Mouse (Mus musculus) embryonic stem cell, embryonic (primary cell): ENCODE results near the gene Unc5a.

ENCODE experiments used
- CTCF ChIA-PET, 4 experiments: fragments of 300-600 bp in 2 of 4; fragments of 350-600 bp in 2 of 4; sonication (Branson Sonifier 250); formaldehyde crosslinking; loops; one replicate each; lab custom pipeline; 2022; ENCODE audit warnings: inconsistent platforms in 2 of 4; lab: Charles Lee
- POLR2A ChIA-PET, 4 experiments: fragments of 300-600 bp in 2 of 4; fragments of 350-600 bp in 2 of 4; sonication (Branson Sonifier 250); formaldehyde crosslinking; loops; one replicate each; lab custom pipeline; 2022; ENCODE audit warnings: antibody characterized with exemption in 4 of 4, inconsistent platforms in 1 of 4; lab: Charles Lee

The Unc5a gene

GRCm38 (mm10) chr13:54948531-54949493, at the start of gene Unc5a:
Gene Unc5a (plus strand): TSS chr13:54949411.
- CTCF ChIA-PET = interaction anchor here (0.5 to 1.8 kb wide), 9 partner anchors 23 to 461 kb away, joined by 3 to 5 read pairs (median 4); partner anchors contain the start of genes Sncb (in 1 of the 4) and Tspan17 (in 1 of the 4)
- POLR2A ChIA-PET = interaction anchor here in 3 of 4 experiments (0.7 to 2.6 kb wide), 17 partner anchors 9 to 261 kb away, joined by 3 to 11 read pairs (median 4); partner anchors contain the start of gene Tspan17 (in 2 of the 3)

- CTCF ChIA-PET = interaction anchor here in 3 of 4 experiments (0.5 to 1.7 kb wide), 6 partner anchors 22 to 159 kb away, joined by 3 to 8 read pairs (median 5); no protein-coding TSS in a partner anchor
- POLR2A ChIA-PET = interaction anchor here in 3 of 4 experiments (0.5 to 3.4 kb wide), 24 partner anchors 9 to 299 kb away, joined by 3 to 14 read pairs (median 4); partner anchors contain the start of genes Tspan17 (in 2 of the 3), Sncb (in 1 of the 3) and Unc5a (in 1 of the 3)
Observed at GRCm38 (mm10) chr13:54912053-54912452, 37.2 kb upstream of the Unc5a start.

- POLR2A ChIA-PET = interaction anchor here in 3 of 4 experiments (0.6 to 3.4 kb wide), 39 partner anchors 8 to 998 kb away, joined by 3 to 14 read pairs (median 4); partner anchors contain the start of genes Tspan17 (in 2 of the 3), Sncb (in 1 of the 3), Unc5a (in 1 of the 3) and Zfp346 (in 1 of the 3)
Observed at GRCm38 (mm10) chr13:54912894-54913621, 36.2 kb upstream of the Unc5a start.

GRCm38 (mm10) chr13:54916644-54917043, 32.6 kb upstream of the Unc5a start:
- ChIA-PET POLR2A (interaction anchor here in 2 of 4 experiments (0.9 to 1.2 kb wide), 3 partner anchors 9 to 36 kb away, joined by 3 to 4 read pairs (median 3); no protein-coding TSS in a partner anchor), CTCF (interaction anchor here in 1 of 4 experiments (0.8 kb wide), 1 partner anchor 34 kb away, joined by 3 read pairs; no protein-coding TSS in a partner anchor)

More at GRCm38 (mm10) chr13:54912894-54913621, 36.2 kb upstream of the Unc5a start:
- CTCF ChIA-PET = interaction anchor here (0.6 to 1.7 kb wide), 21 partner anchors 12 to 1627 kb away, joined by 3 to 10 read pairs (median 4); partner anchors contain the start of genes Ror2 (in 1 of the 4), Sncb (in 1 of the 4) and Tspan17 (in 1 of the 4)

- POLR2A ChIA-PET = interaction anchor here in 1 of 4 experiments (1.6 kb wide), 1 partner anchor 10 kb away, joined by 3 read pairs; no protein-coding TSS in a partner anchor
- CTCF ChIA-PET = interaction anchor here in 1 of 4 experiments (0.8 kb wide), 1 partner anchor 115 kb away, joined by 3 read pairs; no protein-coding TSS in a partner anchor
Observed at GRCm38 (mm10) chr13:54918910-54919309, 30.3 kb upstream of the Unc5a start.

GRCm38 (mm10) chr13:54919666-54920065, 29.5 kb upstream of the Unc5a start:
- CTCF ChIA-PET = interaction anchor here in 1 of 4 experiments (1.8 kb wide), 1 partner anchor 120 kb away, joined by 6 read pairs; no protein-coding TSS in a partner anchor
- POLR2A ChIA-PET = interaction anchor here in 1 of 4 experiments (1.2 to 1.6 kb wide), 4 partner anchors 10 to 28 kb away, joined by 3 to 4 read pairs (median 4); no protein-coding TSS in a partner anchor

GRCm38 (mm10) chr13:54921700-54922099, 27.5 kb upstream of the Unc5a start:
- ChIA-PET POLR2A (interaction anchor here in 2 of 4 experiments (0.6 to 2.4 kb wide), 7 partner anchors 9 to 299 kb away, joined by 3 to 14 read pairs (median 3); no protein-coding TSS in a partner anchor), CTCF (interaction anchor here in 3 of 4 experiments (0.6 to 1.4 kb wide), 5 partner anchors 39 to 404 kb away, joined by 3 to 5 read pairs (median 3); no protein-coding TSS in a partner anchor)

GRCm38 (mm10) chr13:54923705-54924104, 25.5 kb upstream of the Unc5a start:
- ChIA-PET POLR2A (no interaction called here), CTCF (interaction anchor here in 1 of 4 experiments (0.5 kb wide), 1 partner anchor 125 kb away, joined by 3 read pairs; no protein-coding TSS in a partner anchor)

GRCm38 (mm10) chr13:54925466-54925865, 23.7 kb upstream of the Unc5a start:
- ChIA-PET CTCF (interaction anchor here in 1 of 4 experiments (1.4 to 1.5 kb wide), 2 partner anchors 19 to 23 kb away, joined by 3 to 4 read pairs; partner anchors contain the start of gene Unc5a), POLR2A (interaction anchor here in 1 of 4 experiments (1.7 kb wide), 1 partner anchor 13 kb away, joined by 5 read pairs; no protein-coding TSS in a partner anchor)

- ChIA-PET CTCF (interaction anchor here (0.5 to 1.5 kb wide), 9 partner anchors 14 to 196 kb away, joined by 3 to 7 read pairs (median 3); partner anchors contain the start of gene Unc5a (in 1 of the 4)), POLR2A (interaction anchor here in 2 of 4 experiments (0.7 to 1.7 kb wide), 4 partner anchors 14 to 360 kb away, joined by 3 to 5 read pairs (median 4); no protein-coding TSS in a partner anchor)
Observed at GRCm38 (mm10) chr13:54926654-54927053, 22.6 kb upstream of the Unc5a start.

GRCm38 (mm10) chr13:54930123-54930522, 19.1 kb upstream of the Unc5a start:
- ChIA-PET CTCF (interaction anchor here in 1 of 4 experiments (1.3 kb wide), 1 partner anchor 107 kb away, joined by 3 read pairs; no protein-coding TSS in a partner anchor), POLR2A (interaction anchor here in 2 of 4 experiments (1.0 to 1.4 kb wide), 2 partner anchors 9 to 17 kb away, joined by 3 to 4 read pairs; no protein-coding TSS in a partner anchor)

- ChIA-PET CTCF (no interaction called here), POLR2A (no interaction called here)
Observed at GRCm38 (mm10) chr13:54934873-54935272, 14.3 kb upstream of the Unc5a start.

GRCm38 (mm10) chr13:54936173-54936572, 13.0 kb upstream of the Unc5a start:
- CTCF ChIA-PET = no interaction called here
- POLR2A ChIA-PET = no interaction called here

GRCm38 (mm10) chr13:54937885-54938284, 11.3 kb upstream of the Unc5a start:
- CTCF ChIA-PET = interaction anchor here in 1 of 4 experiments (1.3 kb wide), 1 partner anchor 17 kb away, joined by 3 read pairs; no protein-coding TSS in a partner anchor

GRCm38 (mm10) chr13:54938493-54938892, 10.7 kb upstream of the Unc5a start:
- CTCF ChIA-PET = interaction anchor here in 2 of 4 experiments (0.6 to 1.3 kb wide), 2 partner anchors 18 to 26 kb away, joined by 3 read pairs; no protein-coding TSS in a partner anchor
- POLR2A ChIA-PET = interaction anchor here in 1 of 4 experiments (0.9 kb wide), 1 partner anchor 51 kb away, joined by 4 read pairs; no protein-coding TSS in a partner anchor

More at GRCm38 (mm10) chr13:54937885-54938284, 11.3 kb upstream of the Unc5a start:
- POLR2A ChIA-PET = interaction anchor here in 1 of 4 experiments (1.1 kb wide), 1 partner anchor 25 kb away, joined by 3 read pairs; no protein-coding TSS in a partner anchor

- ChIA-PET POLR2A (interaction anchor here in 1 of 4 experiments (1.0 kb wide), 1 partner anchor 47 kb away, joined by 4 read pairs; no protein-coding TSS in a partner anchor), CTCF (no interaction called here)
Observed at GRCm38 (mm10) chr13:54944411-54945157, 4.6 kb upstream of the Unc5a start.
